Mouse (Mus musculus): ENCODE measurements around the gene Smg6. TPM values are rescaled to one million over a fixed set of nuclear protein-coding genes. Genes with fewer than 3 reads are reported as not detected.

The Smg6 gene
- polyA plus RNA-seq, 1 experiment from 2014 or later, result 17.5 TPM

GRCm38 (mm10) chr11:74946348-74946747 is 20.7 kb downstream of the Smg6 start:
- peaks cover 68% of the 10 kb centered on the region for H3K36me3 ChIP-seq
- H3K4me2 ChIP-seq, result no peak overlapping the region
- no peak overlapping the region for H3K4me3 ChIP-seq (replicated peaks)
- no peaks in the 10 kb centered on the region for H3K4me1 ChIP-seq
- 77% methylated on average over 3 of the region's 3 CpGs for WGBS
- H3K9ac ChIP-seq, result no peak overlapping the region
- H3K27me3 ChIP-seq, result no peaks in the 10 kb centered on the region
- H3K9me3 ChIP-seq (replicated peaks), result no peaks in the 10 kb centered on the region
- no peak for ATAC-seq (replicated peaks; ENCODE audit: low FRiP score)
- H3K27ac ChIP-seq, result no peak overlapping the region

- no peak for ATAC-seq (replicated peaks; ENCODE audit: low FRiP score)
- no peaks in the 10 kb centered on the region for H3K27me3 ChIP-seq
- peaks cover 4% of the 10 kb centered on the region; the same call in 1 of the 2 replicates for H3K4me1 ChIP-seq
- no peak overlapping the region for H3K4me3 ChIP-seq (replicated peaks)
- H3K4me2 ChIP-seq, result no peak overlapping the region
- no peaks in the 10 kb centered on the region for H3K9me3 ChIP-seq (replicated peaks)
- H3K36me3 ChIP-seq, result peaks cover 34% of the 10 kb centered on the region
- no peak overlapping the region for H3K27ac ChIP-seq
- H3K9ac ChIP-seq, result no peak overlapping the region
These were observed 29.3 kb downstream of the Smg6 start for GRCm38 (mm10) chr11:74954901-74955300.

- Histone ChIP-seq H3K4me2 (no peak overlapping the region), H3K27ac (no peak overlapping the region), H3K27me3 (no peaks in the 10 kb centered on the region), H3K36me3 (peaks cover 35% of the 10 kb centered on the region), H3K9me3 (replicated peaks) (no peaks in the 10 kb centered on the region), H3K4me1 (peaks cover 4% of the 10 kb centered on the region; the same call in 1 of the 2 replicates), H3K9ac (no peak overlapping the region), H3K4me3 (replicated peaks) (no peak overlapping the region)
- ATAC-seq (replicated peaks; ENCODE audit: low FRiP score), result no peak
These were observed 30.4 kb downstream of the Smg6 start for GRCm38 (mm10) chr11:74956006-74956405.

- Histone ChIP-seq H3K9me3 (replicated peaks) (no peaks in the 10 kb centered on the region), H3K27ac (no peak overlapping the region), H3K4me2 (no peak overlapping the region), H3K36me3 (peaks cover 26% of the 10 kb centered on the region), H3K9ac (no peak overlapping the region), H3K4me3 (replicated peaks) (no peak overlapping the region), H3K4me1 (peaks cover 4% of the 10 kb centered on the region; the same call in 1 of the 2 replicates), H3K27me3 (no peaks in the 10 kb centered on the region)
- ATAC-seq (replicated peaks; ENCODE audit: low FRiP score), result peak; percentile 60
- 62% methylated on average over 2 of the region's 2 CpGs for WGBS
These were observed 32.0 kb downstream of the Smg6 start for GRCm38 (mm10) chr11:74957600-74957999.

- H3K27ac ChIP-seq, result peak overlapping the region; percentile 62
- peaks cover 4% of the 10 kb centered on the region; the same call in 1 of the 2 replicates for H3K4me1 ChIP-seq
- no peaks in the 10 kb centered on the region for H3K27me3 ChIP-seq
- no peak for ATAC-seq (replicated peaks; ENCODE audit: low FRiP score)
- no peak overlapping the region for H3K4me3 ChIP-seq (replicated peaks)
- H3K9ac ChIP-seq, result no peak overlapping the region
- H3K4me2 ChIP-seq, result no peak overlapping the region
- no peaks in the 10 kb centered on the region for H3K9me3 ChIP-seq (replicated peaks)
- WGBS, result 76% methylated on average over 2 of the region's 2 CpGs
- H3K36me3 ChIP-seq, result peaks cover 20% of the 10 kb centered on the region
These were observed 33.9 kb downstream of the Smg6 start for GRCm38 (mm10) chr11:74959501-74959900.

- WGBS, result 96% methylated on average over 9 of the region's 9 CpGs
- H3K4me2 ChIP-seq, result no peak overlapping the region
- peaks cover 17% of the 10 kb centered on the region for H3K36me3 ChIP-seq
- H3K27me3 ChIP-seq, result no peaks in the 10 kb centered on the region
- peak overlapping the region; percentile 62; the same call in 1 of the 2 replicates for H3K27ac ChIP-seq
- no peak for ATAC-seq (replicated peaks; ENCODE audit: low FRiP score)
- no peak overlapping the region for H3K4me3 ChIP-seq (replicated peaks)
- no peak overlapping the region for H3K9ac ChIP-seq
- H3K4me1 ChIP-seq, result peaks cover 4% of the 10 kb centered on the region; the same call in 1 of the 2 replicates
- H3K9me3 ChIP-seq (replicated peaks), result no peaks in the 10 kb centered on the region
These were observed 34.5 kb downstream of the Smg6 start for GRCm38 (mm10) chr11:74960031-74960551.

GRCm38 (mm10) chr11:74961953-74962352 is 36.3 kb downstream of the Smg6 start:
- no peak for ATAC-seq (replicated peaks; ENCODE audit: low FRiP score)
- H3K4me3 ChIP-seq (replicated peaks), result no peak overlapping the region
- H3K9ac ChIP-seq, result no peak overlapping the region
- H3K4me2 ChIP-seq, result no peak overlapping the region
- H3K9me3 ChIP-seq (replicated peaks), result no peaks in the 10 kb centered on the region
- H3K27ac ChIP-seq, result no peak overlapping the region
- peaks cover 4% of the 10 kb centered on the region; the same call in 1 of the 2 replicates for H3K4me1 ChIP-seq
- H3K36me3 ChIP-seq, result peaks cover 21% of the 10 kb centered on the region
- H3K27me3 ChIP-seq, result no peaks in the 10 kb centered on the region

- WGBS, result 75% methylated on average over 2 of the region's 2 CpGs
- Histone ChIP-seq H3K4me2 (no peak overlapping the region), H3K27ac (no peak overlapping the region)
These were observed 37.3 kb downstream of the Smg6 start for GRCm38 (mm10) chr11:74962846-74963407.

GRCm38 (mm10) chr11:74965516-74965915 is 39.9 kb downstream of the Smg6 start:
- WGBS, result 86% methylated on average over 3 of the region's 3 CpGs

More at GRCm38 (mm10) chr11:74962846-74963407, 37.3 kb downstream of the Smg6 start:
- peaks cover 21% of the 10 kb centered on the region for H3K36me3 ChIP-seq
- H3K4me3 ChIP-seq (replicated peaks), result no peak overlapping the region
- no peak for ATAC-seq (replicated peaks; ENCODE audit: low FRiP score)
- H3K4me1 ChIP-seq, result peaks cover 4% of the 10 kb centered on the region; the same call in 1 of the 2 replicates
- H3K9me3 ChIP-seq (replicated peaks), result no peaks in the 10 kb centered on the region
- no peak overlapping the region for H3K9ac ChIP-seq
- H3K27me3 ChIP-seq, result no peaks in the 10 kb centered on the region

GRCm38 (mm10) chr11:74973290-74974157 is 47.9 kb downstream of the Smg6 start:
- Histone ChIP-seq H3K4me3 (replicated peaks) (no peak overlapping the region), H3K4me1 (0 out of 2 replicates have a peak, but pooled peaks cover 2% of the 10 kb centered on the region), H3K27me3 (no peaks in the 10 kb centered on the region), H3K27ac (no peak overlapping the region), H3K9ac (no peak overlapping the region), H3K4me2 (no peak overlapping the region), H3K9me3 (replicated peaks) (no peaks in the 10 kb centered on the region), H3K36me3 (peaks cover 15% of the 10 kb centered on the region)
- WGBS, result 89% methylated on average over 7 of the region's 7 CpGs
- no peak for ATAC-seq (replicated peaks; ENCODE audit: low FRiP score)

More at GRCm38 (mm10) chr11:74965516-74965915, 39.9 kb downstream of the Smg6 start:
- Histone ChIP-seq H3K4me1 (no peaks in the 10 kb centered on the region), H3K27ac (no peak overlapping the region), H3K4me2 (no peak overlapping the region), H3K9me3 (replicated peaks) (no peaks in the 10 kb centered on the region), H3K27me3 (no peaks in the 10 kb centered on the region), H3K4me3 (replicated peaks) (no peak overlapping the region), H3K9ac (no peak overlapping the region), H3K36me3 (peaks cover 12% of the 10 kb centered on the region)
- no peak for ATAC-seq (replicated peaks; ENCODE audit: low FRiP score)

GRCm38 (mm10) chr11:74974615-74975014 is 49.0 kb downstream of the Smg6 start:
- Histone ChIP-seq H3K4me2 (no peak overlapping the region), H3K27ac (no peak overlapping the region), H3K27me3 (no peaks in the 10 kb centered on the region), H3K4me3 (replicated peaks) (no peak overlapping the region), H3K4me1 (0 out of 2 replicates have a peak, but pooled peaks cover 2% of the 10 kb centered on the region), H3K9me3 (replicated peaks) (no peaks in the 10 kb centered on the region), H3K9ac (no peak overlapping the region), H3K36me3 (peaks cover 10% of the 10 kb centered on the region)
- no peak for ATAC-seq (replicated peaks; ENCODE audit: low FRiP score)

Measured in kidney, embryonic 15.5 days (tissue).